Mouse (Mus musculus): ENCODE measurements at regions not wholly inside any gene's neighbourhood (a gene's known extent, or its start where the extent isn't known, plus 50 kb on each side); places are given as distances from the start of the nearest gene placed in this dataset.

DNA sequence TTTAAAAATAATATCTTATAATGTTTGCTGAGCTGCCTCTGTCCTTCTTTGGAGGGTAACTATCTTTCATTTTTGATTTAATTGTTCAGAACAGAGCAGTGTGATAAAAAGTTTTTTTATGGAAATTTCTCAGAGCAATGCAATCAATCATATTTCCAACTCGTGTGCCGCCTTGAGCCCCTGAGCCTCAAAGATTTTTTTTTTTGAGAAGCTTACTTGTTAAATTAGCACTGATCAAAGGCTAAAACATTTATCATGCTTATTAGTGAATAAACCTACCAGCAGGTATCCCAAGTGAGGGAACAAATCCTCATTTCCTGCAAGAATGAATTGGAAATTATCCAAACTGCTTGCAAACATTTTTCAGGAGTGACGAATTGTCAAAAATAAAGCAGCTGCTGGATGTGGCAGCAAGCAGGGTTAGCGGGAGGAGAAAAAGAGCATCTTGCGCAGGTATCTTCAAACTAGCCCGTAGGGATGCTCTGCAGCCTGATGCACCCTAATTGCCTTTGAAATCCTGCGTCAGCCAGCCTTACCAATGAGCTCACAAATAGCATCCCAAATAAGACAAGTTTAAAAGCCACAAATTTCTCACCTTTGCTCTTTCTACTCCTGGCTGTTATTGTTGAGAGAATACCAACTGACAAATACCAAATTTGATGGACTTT is 637.0 kb upstream of the Rorb start:
- H3K4me3 ChIP-seq (replicated peaks; ENCODE audit: insufficient read depth, low read depth, low read length) = no peak overlapping the region
- no peak for DNase-seq
- TF ChIP-seq CTCF (IDR thresholded peaks at IDR 0.05; ENCODE audit: borderline replicate concordance, insufficient read depth, low read depth, low read length) = no peak
- no peak for TF ChIP-seq POLR2A (IDR thresholded peaks at IDR 0.05; ENCODE audit: borderline replicate concordance, insufficient read depth, low read length)
- H3K4me1 ChIP-seq (ENCODE audit: control insufficient read depth, insufficient read depth, low read length) = no peaks in the 10 kb centered on the region
- no peaks in the 10 kb centered on the region; the same call in 1 of the 2 replicates for H3K27me3 ChIP-seq (ENCODE audit: control insufficient read depth, insufficient read depth, low read length)
- no peak overlapping the region for H3K27ac ChIP-seq (ENCODE audit: insufficient read depth, low read length)
- 18% methylated on average over 7 of the region's 7 CpGs for WGBS

DNA sequence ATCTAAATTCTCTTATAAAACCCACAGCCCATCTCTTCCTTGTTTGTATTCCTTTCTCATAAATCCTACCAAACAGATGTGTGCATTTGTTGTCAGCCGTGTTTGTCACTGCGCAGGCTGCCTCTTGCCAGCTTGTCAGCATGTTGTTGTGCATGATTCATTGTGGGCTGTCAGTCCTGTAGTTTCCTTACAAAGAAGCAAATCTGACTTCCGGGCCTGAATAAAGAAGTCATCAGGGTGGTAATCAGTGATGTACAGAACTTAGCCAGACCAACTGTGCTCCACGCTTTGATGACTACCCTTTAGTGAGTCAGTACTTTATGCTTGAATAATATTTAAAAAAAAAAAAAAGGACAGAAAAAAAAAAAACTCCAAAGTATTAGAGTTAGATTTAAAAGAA is 608.9 kb upstream of the Rorb start:
- no peak for TF ChIP-seq CTCF (IDR thresholded peaks at IDR 0.05; ENCODE audit: borderline replicate concordance, insufficient read depth, low read depth, low read length)
- no peak for TF ChIP-seq POLR2A (IDR thresholded peaks at IDR 0.05; ENCODE audit: borderline replicate concordance, insufficient read depth, low read length)
- no peak overlapping the region for H3K27ac ChIP-seq (ENCODE audit: insufficient read depth, low read length)
- DNase-seq = no peak
- WGBS = 25% methylated on average over 4 of the region's 4 CpGs
- no peak overlapping the region for H3K4me3 ChIP-seq (replicated peaks; ENCODE audit: insufficient read depth, low read depth, low read length)
- no peaks in the 10 kb centered on the region for H3K27me3 ChIP-seq (ENCODE audit: control insufficient read depth, insufficient read depth, low read length)
- no peaks in the 10 kb centered on the region for H3K4me1 ChIP-seq (ENCODE audit: control insufficient read depth, insufficient read depth, low read length)

Data from cerebellum, adult 2 months (tissue).